Mouse (Mus musculus): Measurements from ENCODE around the gene Galntl6.
"Not testable (repeated sequence)": the region's sequence is repeated elsewhere in the genome, so short reads cannot be mapped to it uniquely, and the experiment has no call there.

Gene Galntl6

DNA sequence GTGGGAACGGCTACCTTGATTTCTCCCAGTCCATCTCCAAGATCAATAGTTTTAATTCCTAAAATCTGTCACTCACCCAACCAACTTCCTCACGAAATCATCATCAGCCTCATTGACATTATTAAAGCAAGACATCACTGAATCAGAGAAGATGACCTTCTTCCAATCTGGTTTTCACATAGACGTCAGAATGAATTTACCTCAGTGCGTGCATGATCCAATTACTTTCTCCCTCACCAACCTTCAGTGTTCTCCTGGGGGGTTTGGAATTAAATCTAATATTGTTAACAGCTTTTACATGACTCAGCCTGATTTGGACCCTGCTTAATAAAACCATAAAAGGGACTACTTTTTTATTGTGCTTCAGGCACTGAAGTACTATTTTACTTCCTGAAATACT, 307.7 kb downstream of the Galntl6 start:
- no peak for DNase-seq (ENCODE audit: low spot score in 2 of 2)

DNA sequence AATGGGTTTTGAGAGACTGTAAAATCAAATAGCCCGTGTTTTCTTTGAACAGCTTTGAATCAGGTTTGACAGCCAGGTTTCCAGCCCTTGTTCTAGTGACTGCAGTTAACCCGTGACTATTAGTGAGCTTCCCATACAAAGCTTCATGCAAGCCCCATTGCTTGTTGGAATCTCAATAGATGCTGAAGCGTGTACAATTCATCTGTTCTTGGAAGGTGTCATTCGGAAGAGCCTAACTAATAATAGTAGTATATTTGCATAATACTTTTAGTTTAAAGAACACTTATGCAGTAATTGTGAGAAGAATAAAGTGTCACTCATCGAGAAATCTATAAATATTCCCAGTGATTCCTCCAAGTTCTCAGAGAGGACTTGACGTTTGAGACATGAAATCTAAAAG, 314.6 kb downstream of the Galntl6 start:
- no peak for DNase-seq (ENCODE audit: low spot score in 2 of 2)

GRCm38 (mm10) chr8:58575346-58575745, 337.1 kb downstream of the Galntl6 start:
- no peak for DNase-seq (ENCODE audit: low spot score in 2 of 2)

DNA sequence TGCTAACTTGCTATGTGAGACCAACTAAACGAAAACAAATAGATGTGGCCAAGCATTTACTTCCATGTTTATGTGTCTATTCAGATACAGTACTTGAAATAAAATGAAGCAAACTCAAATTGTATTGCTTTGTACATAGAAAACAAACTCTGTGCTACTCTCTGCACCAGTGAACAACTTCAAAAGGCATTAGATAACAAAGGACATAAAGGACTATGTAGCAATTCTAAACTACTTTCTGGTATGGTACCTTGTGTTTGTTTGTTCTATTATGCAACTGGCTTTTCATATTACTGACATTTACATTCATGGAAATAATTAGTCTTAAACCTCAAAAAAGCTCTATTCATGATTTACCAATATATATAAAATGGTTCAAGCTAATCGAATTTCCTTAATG, 344.4 kb downstream of the Galntl6 start:
- no peak for DNase-seq (ENCODE audit: low spot score in 2 of 2)

DNA sequence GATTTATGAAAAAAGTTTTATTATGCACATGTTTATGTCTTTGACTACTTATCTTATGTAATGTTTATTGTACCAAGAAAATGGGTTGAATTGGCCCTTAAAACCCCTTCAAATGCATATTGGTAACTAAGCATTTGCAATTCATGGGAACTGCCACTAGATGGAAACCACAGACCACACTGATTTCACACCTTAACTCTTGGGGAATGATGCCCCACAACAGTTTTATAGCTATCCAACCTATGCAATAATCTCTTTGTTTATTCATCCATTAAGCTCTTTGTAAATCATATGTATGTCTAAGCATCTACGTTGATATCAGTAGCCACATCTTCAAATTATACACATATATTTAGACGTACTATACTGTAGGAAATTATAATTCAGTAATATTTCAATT, 346.3 kb downstream of the Galntl6 start:
- no peak for DNase-seq (ENCODE audit: low spot score in 2 of 2)

DNA sequence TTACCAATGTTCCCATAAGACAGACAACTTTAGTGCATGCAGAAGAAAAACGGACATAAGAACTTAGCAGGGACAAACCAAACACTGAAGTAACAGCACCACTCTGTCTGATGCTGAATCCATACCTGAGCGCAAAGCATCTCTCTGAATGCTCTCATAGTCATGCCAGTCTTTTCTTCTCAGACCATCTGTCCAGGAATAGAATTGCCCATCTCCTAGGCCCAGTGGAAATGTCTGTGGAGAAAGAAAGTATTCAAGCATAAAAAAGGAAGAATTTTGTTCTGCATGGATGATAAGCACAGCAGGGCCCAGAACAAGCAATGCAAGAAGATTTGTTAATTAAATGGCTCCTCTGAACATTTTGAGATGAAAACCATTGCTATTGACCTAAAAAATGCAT, 376.7 kb downstream of the Galntl6 start:
- DNase-seq (ENCODE audit: low spot score in 2 of 2): no peak

DNA sequence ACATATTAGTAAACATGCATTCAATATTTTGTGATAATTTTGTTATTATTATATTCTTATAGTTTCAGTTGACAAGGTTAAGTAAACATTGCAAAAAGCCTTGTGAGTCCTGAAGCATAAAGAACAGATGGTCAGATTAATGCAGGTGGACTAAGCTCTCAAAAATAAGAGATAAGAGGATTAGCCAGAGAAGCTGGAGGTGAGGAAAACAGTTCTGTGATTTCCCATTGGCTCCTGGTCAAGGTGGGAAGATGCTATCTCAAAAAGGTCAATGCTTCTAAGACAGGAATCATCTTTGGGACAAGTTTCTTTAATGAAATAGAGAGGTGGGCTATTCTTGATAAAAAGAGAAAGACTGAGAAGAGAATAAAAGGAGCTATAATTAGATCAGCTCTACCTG, 377.8 kb downstream of the Galntl6 start:
- DNase-seq (ENCODE audit: low spot score in 2 of 2): no peak

DNA sequence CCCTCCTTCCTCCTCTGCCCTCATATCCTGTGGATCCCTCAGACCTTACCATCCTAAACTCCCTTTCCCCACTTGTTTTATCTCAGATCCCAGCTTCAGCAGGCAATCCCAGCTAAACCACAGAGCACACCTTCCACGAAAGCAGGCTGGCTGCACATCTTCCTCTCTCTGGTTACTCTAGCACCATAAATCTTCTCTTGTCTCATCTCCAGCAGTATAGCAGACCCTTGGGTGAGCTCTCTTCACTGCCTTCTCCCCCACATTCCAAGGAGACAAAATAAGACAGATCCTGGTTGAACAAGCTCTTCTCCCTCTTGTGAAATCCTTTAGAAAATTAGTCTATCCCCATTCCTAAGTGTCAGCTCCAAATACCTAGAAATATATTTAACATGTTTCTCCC, 389.0 kb downstream of the Galntl6 start:
- no peak for DNase-seq (ENCODE audit: low spot score in 2 of 2)

- no peak for DNase-seq (ENCODE audit: low spot score in 2 of 2)
Observed at GRCm38 (mm10) chr8:58521932-58522331, 390.5 kb downstream of the Galntl6 start.

DNA sequence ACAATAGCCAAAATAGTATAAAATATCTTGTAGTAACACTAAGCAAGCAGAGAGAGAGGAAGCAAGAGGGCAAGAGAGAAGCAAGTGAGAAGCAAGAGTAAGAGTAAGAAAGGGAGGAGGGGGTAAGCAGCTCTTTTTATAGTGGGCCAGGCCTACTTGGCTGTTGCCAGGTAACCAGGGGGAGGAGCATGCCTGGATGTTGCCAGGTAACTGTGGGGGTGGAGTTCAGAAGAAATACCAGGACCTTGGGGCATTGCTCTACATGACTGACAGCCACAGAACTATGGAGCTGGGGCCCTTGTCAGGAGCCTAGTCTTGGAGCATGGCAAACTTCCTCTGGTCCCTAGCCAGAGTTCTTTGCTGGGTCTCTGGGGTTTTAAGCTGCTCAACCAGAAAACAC, 401.9 kb downstream of the Galntl6 start:
- no peak for DNase-seq (ENCODE audit: low spot score in 2 of 2)

- no peak for DNase-seq (ENCODE audit: low spot score in 2 of 2)
Observed at GRCm38 (mm10) chr8:58509051-58509450, 403.4 kb downstream of the Galntl6 start.

DNA sequence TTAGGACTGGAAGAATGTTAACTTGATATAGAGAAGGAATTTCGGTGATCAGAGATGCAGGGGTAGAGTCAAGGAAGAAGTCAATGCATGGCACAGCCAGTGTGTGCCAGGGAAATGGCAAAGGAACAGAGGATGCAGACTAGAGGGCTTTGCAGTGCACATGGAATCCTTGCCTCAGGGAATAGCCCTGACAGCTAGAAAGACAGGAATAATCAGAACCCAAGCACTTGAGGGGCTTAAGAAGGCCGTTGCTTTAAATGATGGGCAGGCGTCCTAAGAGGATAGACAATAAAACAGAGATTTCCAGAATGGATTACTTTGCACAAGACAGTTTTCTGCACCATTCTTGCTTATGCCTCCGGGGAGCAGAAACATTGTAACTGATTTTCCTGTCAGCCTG, 425.3 kb downstream of the Galntl6 start:
- no peak for DNase-seq (ENCODE audit: low spot score in 2 of 2)

- DNase-seq (ENCODE audit: low spot score in 2 of 2): not testable (repeated sequence)
Observed at GRCm38 (mm10) chr8:58463342-58463741, 449.1 kb downstream of the Galntl6 start.

DNA sequence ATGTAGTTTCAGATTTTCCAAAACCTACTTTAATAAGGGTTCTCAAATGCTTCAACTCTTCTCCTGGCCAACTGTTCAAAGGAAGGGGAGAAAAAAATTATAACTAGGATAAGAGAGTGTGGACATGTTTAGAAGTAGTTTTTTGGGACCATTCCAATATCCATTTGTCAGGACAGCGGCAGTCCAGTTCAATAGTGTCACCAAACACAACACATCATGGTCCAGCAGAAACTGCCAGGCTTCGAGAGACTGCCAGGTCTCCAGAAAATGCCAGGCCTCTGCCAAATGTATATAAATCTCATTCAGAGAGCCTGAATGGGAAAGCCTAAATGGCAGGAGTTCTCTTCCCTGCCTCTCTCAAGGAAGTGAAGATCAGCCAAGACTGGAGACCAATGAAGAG, 469.7 kb downstream of the Galntl6 start:
- DNase-seq (ENCODE audit: low spot score in 2 of 2): no peak

- no peak for DNase-seq (ENCODE audit: low spot score in 2 of 2)
Observed at GRCm38 (mm10) chr8:58418481-58418880, 494.0 kb downstream of the Galntl6 start.

DNA sequence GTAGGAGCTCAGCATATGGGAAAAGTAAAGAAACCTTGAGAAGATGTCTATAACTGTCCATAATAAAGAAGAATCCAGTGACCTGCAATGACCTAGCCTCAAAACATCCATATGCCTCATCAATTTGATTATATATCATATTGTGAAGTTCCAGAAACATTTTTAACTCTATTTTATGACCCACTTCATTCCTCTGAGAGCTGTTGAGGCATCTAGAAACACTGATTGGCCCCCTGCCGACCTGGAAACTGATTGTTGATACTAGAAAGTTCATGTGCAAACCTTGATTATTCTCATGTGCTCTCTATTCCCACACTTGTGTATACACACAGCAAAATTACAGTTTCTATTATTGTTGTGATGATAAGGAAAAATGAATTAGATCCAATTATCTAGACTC, 494.9 kb downstream of the Galntl6 start:
- DNase-seq (ENCODE audit: low spot score in 2 of 2): no peak

DNA sequence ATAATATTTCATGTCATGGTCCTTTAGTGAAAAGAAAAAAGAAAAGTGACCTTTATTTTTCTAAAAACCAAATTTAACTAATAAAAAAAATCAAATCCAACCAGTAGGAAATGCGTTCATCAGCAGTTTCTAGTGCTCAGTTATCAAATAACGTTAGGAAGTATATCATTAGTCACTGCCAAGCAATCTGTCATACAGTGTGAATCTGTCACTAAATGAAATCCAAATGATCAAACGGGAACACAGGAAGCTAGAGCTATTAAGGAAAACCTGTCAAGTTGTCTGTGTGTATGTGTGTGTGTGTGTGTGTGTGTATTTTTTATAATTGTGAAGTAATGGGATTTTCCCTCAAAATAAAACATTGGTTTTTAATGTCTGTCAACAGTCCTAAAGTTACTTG, 515.9 kb downstream of the Galntl6 start:
- DNase-seq (ENCODE audit: low spot score in 2 of 2): no peak

DNA sequence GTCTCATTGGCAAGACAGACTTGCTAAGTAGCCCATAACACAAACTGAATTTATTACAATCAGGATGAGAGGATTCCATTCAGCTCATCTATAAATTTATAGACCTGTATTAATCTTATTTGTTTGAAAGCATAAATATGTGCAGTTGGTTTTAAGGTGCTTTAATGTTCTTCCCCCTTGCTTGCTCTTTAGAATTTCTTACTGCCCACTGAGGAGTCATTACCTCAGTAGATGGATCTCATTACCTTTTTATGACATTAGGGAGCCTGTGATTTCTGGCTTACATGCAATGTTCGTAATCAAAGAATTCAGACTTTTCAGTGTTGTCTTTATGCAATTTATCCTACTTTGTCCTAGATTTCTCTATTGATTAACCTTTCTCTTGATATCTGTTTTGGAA, 516.6 kb downstream of the Galntl6 start:
- DNase-seq (ENCODE audit: low spot score in 2 of 2): no peak

DNA sequence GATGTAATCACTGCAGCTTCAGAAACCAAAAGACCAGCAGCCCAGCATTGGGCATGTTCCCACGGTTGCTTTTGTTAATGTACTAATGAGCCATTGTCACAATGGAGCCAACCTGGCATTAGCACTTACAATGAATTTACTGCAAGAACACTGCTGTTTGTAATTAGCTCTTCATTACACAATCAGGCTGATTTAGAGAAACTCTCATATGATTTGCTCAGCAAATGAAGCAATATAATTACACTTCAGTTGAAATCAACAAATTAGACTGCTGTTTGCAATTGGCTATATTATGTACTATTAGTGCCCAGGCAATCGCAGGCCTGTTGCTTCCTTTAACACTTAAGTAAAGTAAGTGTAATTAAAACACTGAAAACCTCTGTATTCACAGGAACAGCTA, 540.1 kb downstream of the Galntl6 start:
- no peak for DNase-seq (ENCODE audit: low spot score in 2 of 2)

GRCm38 (mm10) chr8:58371979-58372378, 540.5 kb downstream of the Galntl6 start:
- DNase-seq (ENCODE audit: low spot score in 2 of 2): no peak

DNA sequence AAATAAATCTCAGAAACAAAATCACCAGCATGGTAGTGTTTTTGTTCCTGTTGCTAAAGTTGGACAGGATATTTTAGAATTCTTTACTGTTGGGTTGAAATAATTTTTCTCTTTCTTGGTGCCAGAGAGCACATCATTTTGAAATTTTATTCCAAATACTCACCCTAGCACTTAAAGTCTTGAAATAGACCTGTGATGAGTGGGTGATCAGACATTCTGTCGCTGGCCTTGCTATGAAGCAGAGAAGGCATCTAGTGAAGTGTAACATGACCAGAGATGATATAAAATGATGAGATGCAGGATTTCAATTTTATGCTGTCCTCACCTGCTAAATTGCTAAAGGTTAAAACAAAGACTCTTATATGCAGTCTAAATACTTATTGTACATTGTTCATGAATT, 581.3 kb downstream of the Galntl6 start:
- no peak for DNase-seq (ENCODE audit: low spot score in 2 of 2)

DNA sequence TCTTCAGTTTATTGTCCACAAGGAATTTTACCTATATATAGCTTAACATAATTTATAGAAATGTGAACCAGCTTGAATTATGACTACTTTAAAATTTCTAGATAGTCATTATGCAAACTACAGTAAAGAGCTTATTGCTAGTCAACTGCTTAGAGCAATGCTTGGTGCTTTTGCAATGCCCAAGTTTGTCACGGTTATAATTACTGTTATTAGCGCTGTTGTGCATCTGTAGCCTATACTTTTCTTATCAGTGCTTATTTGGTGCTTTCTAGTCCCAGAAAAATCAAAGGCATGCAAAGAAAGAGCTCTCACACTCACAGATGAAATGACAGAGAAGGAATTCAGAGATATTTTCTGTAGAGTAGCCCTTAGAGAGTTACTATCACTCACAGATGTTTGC, 599.0 kb downstream of the Galntl6 start:
- DNase-seq (ENCODE audit: low spot score in 2 of 2): no peak

DNA sequence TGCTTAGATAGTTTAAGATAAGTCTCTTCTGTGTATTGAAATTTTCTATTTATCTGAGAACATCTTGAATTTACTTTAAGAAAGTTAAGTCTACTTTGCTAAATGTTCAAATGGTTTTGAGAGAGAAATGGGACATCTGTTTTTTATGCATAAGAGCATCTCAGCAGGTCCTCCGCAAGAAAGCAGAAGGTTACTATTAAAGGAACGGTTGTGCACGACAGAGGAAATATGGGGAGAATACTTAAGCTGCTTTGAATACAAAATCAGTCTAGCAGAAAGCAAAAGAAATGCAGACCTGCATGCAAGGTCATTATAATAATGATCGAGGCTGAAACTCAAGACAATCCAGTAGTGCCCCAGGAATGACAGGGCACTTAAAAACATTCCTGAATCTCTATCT, 621.0 kb downstream of the Galntl6 start:
- DNase-seq (ENCODE audit: low spot score in 2 of 2): no peak

- no peak for DNase-seq (ENCODE audit: low spot score in 2 of 2)
Observed at GRCm38 (mm10) chr8:58290080-58290479, 622.4 kb downstream of the Galntl6 start.

- no peak for DNase-seq (ENCODE audit: low spot score in 2 of 2)
Observed at GRCm38 (mm10) chr8:58265485-58265884, 647.0 kb downstream of the Galntl6 start.
